Mouse (Mus musculus): Measurements from ENCODE around the gene 1700037H04Rik.

DNA sequence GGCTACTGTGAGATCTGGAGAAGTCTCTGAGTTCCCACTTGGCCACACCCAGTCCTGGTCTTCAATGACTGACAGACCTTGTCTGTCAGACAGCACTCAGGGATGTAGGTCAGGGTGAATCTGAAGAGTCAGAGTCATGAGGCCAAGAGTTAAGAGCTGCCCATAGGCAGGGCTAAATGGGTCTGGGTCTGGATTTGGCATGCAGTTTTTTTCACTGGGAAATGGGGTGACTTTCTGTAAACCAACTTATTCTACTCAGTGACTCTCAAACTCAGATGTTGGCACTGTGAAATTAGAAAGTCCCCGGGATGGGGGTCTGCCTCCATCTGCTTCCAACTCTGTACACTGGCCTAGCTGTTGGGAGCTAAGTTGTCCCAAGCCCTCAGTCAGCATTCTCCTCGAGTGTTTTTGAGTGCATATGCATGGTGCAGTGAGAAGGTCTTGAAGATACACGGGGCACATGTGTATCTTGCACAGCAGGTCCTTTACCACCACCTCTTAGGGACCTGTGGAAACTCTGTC, 31.2 kb downstream of the 1700037H04Rik start:
- TF ChIP-seq POLR2A (IDR thresholded peaks at IDR 0.05; ENCODE audit: borderline replicate concordance, low read depth, low read length) (no peak), CTCF (IDR thresholded peaks at IDR 0.05; ENCODE audit: low read depth, low read length) (no peak)
